Mouse (Mus musculus): ENCODE results near the gene Cd207. TPM values are rescaled to one million over a fixed set of nuclear protein-coding genes. Genes with fewer than 3 reads are reported as not detected.
"Not testable (repeated sequence)": the region's sequence is repeated elsewhere in the genome, so short reads cannot be mapped to it uniquely, and the experiment has no call there.

Gene Cd207
- polyA plus RNA-seq, 1 experiment from 2014 or later = not detected

DNA sequence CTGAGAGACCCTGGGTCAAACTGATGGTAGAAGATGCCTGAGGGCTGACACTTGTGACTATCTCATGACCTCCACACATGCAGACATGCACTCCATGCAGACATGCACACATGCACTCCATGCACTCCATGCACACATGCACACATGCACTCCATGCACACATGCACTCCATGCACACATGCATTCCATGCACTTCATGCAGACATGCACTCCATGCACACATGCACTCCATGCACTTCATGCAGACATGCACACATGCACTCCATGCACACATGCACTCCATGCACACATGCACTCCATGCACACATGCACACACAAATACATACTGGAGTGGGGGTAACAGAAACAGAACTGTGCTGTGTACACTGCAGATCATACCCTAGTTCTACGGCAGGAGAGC is 42.3 kb downstream of the Cd207 start:
- no peak overlapping the region for H3K4me2 ChIP-seq (ENCODE audit: low read depth, low read length, severe bottlenecking)
- no peaks in the 10 kb centered on the region for H3K4me1 ChIP-seq (replicated peaks; ENCODE audit: control insufficient read depth, insufficient read depth, low read length)
- DNase-seq (ENCODE audit: low spot score) = no peak
- ATAC-seq (replicated peaks; ENCODE audit: low FRiP score) = no peak
- no peak overlapping the region for H3K4me3 ChIP-seq (ENCODE audit: low read depth, low read length)
- H3K36me3 ChIP-seq (ENCODE audit: control insufficient read depth, insufficient read depth, low read length) = no peaks in the 10 kb centered on the region
- no peaks in the 10 kb centered on the region for H3K9me3 ChIP-seq (ENCODE audit: control insufficient read depth, low read length)
- 89% methylated on average over 1 of the region's 1 CpGs for WGBS
- no peak overlapping the region for H3K27ac ChIP-seq (ENCODE audit: low read depth, low read length)
- H3K9ac ChIP-seq (ENCODE audit: low read length) = no peak overlapping the region
- H3K27me3 ChIP-seq (ENCODE audit: control insufficient read depth, insufficient read depth, low read length) = no peaks in the 10 kb centered on the region

DNA sequence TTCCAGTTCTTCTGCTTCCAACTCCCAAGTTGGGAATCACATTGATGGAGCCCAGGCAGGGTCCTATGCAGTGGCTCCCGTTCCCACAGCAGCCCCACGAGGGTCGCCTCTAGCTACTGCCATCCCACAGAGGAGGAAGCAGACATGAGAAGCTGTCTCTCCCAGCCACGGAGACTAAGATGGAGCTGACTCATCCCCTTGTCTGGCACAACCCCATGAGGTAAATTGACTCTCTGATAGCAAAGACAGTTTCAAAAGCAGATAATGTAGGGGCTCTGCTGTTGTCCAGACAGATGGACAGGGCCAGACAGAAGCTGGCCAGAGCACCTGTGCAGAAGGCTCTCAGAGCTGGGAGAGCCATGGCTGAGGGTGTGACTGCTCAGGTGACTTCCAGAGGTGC is 43.0 kb downstream of the Cd207 start:
- H3K9me3 ChIP-seq (ENCODE audit: control insufficient read depth, low read length) = not testable (repeated sequence)
- WGBS = 76% methylated on average over 4 of the region's 4 CpGs

DNA sequence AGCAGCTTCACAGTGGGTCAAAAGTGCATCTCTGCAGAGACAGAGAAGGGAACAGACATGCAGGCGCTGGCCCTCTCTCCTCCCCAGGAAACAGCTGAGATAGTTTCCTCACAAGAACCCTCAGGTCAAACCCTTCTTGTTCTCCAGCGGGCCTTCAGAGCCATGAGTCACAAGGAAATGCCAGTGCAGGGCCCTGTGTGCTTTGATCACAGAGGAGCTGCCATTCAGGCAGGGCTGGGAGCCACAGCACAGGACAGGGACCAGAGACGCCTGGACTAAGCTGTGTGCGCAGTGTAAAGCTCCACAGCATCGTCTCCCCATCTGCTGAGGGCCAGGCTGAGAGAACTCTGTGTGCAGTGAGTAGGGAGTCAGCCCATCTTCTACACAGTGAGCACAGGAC is 43.6 kb downstream of the Cd207 start:
- DNase-seq (ENCODE audit: low spot score); H3K4me3 ChIP-seq (ENCODE audit: low read depth, low read length); H3K4me1 ChIP-seq (replicated peaks; ENCODE audit: control insufficient read depth, insufficient read depth, low read length); H3K9me3 ChIP-seq (ENCODE audit: control insufficient read depth, low read length); H3K9ac ChIP-seq (ENCODE audit: low read length); H3K27ac ChIP-seq (ENCODE audit: low read depth, low read length); H3K36me3 ChIP-seq (ENCODE audit: control insufficient read depth, insufficient read depth, low read length); H3K4me2 ChIP-seq (ENCODE audit: low read depth, low read length, severe bottlenecking); ATAC-seq (replicated peaks; ENCODE audit: low FRiP score); H3K27me3 ChIP-seq (ENCODE audit: control insufficient read depth, insufficient read depth, low read length): not testable (repeated sequence)
- 68% methylated on average over 5 of the region's 5 CpGs for WGBS

More for the DNA sequence above, 43.0 kb downstream of the Cd207 start:
- H3K27me3 ChIP-seq (ENCODE audit: control insufficient read depth, insufficient read depth, low read length); H3K36me3 ChIP-seq (ENCODE audit: control insufficient read depth, insufficient read depth, low read length); DNase-seq (ENCODE audit: low spot score); H3K4me3 ChIP-seq (ENCODE audit: low read depth, low read length); H3K4me1 ChIP-seq (replicated peaks; ENCODE audit: control insufficient read depth, insufficient read depth, low read length); H3K27ac ChIP-seq (ENCODE audit: low read depth, low read length); ATAC-seq (replicated peaks; ENCODE audit: low FRiP score); H3K4me2 ChIP-seq (ENCODE audit: low read depth, low read length, severe bottlenecking); H3K9ac ChIP-seq (ENCODE audit: low read length): not testable (repeated sequence)

DNA sequence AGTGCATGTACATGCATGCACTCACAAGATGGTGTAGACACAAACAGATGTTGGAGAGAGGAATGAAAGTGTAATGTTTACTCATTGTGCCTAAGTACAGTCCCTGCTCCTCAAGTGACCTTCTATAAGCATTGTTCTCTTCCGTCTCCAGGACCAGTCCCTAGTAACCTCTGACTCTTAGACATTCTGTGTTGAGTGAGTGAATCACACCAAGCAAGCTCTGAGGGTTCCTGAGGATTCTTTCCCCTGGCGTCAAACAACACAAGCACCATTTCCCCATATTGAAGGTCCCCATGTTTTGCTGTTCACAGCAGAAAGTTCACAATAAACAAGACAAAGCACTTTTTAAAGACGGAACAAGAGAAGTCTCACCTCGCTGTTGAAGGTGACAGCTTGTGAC is 45.8 kb downstream of the Cd207 start:
- Histone ChIP-seq H3K27ac (ENCODE audit: low read depth, low read length) (no peak overlapping the region), H3K27me3 (ENCODE audit: control insufficient read depth, insufficient read depth, low read length) (no peaks in the 10 kb centered on the region), H3K36me3 (ENCODE audit: control insufficient read depth, insufficient read depth, low read length) (no peaks in the 10 kb centered on the region), H3K4me2 (ENCODE audit: low read depth, low read length, severe bottlenecking) (no peak overlapping the region), H3K9ac (ENCODE audit: low read length) (no peak overlapping the region), H3K9me3 (ENCODE audit: control insufficient read depth, low read length) (no peaks in the 10 kb centered on the region), H3K4me1 (replicated peaks; ENCODE audit: control insufficient read depth, insufficient read depth, low read length) (no peaks in the 10 kb centered on the region), H3K4me3 (ENCODE audit: low read depth, low read length) (no peak overlapping the region)
- no peak for ATAC-seq (replicated peaks; ENCODE audit: low FRiP score)
- no peak for DNase-seq (ENCODE audit: low spot score)
- 86% methylated on average over 4 of the region's 4 CpGs for WGBS

- Histone ChIP-seq H3K9me3 (ENCODE audit: control insufficient read depth, low read length) (no peaks in the 10 kb centered on the region), H3K27ac (ENCODE audit: low read depth, low read length) (no peak overlapping the region), H3K9ac (ENCODE audit: low read length) (no peak overlapping the region), H3K36me3 (ENCODE audit: control insufficient read depth, insufficient read depth, low read length) (no peaks in the 10 kb centered on the region), H3K4me1 (replicated peaks; ENCODE audit: control insufficient read depth, insufficient read depth, low read length) (no peaks in the 10 kb centered on the region), H3K27me3 (ENCODE audit: control insufficient read depth, insufficient read depth, low read length) (no peaks in the 10 kb centered on the region), H3K4me3 (ENCODE audit: low read depth, low read length) (no peak overlapping the region), H3K4me2 (ENCODE audit: low read depth, low read length, severe bottlenecking) (no peak overlapping the region)
- 65% methylated on average over 17 of the region's 17 CpGs for WGBS
- DNase-seq (ENCODE audit: low spot score) (no peak), ATAC-seq (replicated peaks; ENCODE audit: low FRiP score) (no peak)
Observed at GRCm38 (mm10) chr6:83626781-83627180, 50.9 kb downstream of the Cd207 start.

Other genes starting within 250 kb of the Cd207 start
- 49.9 and 56.0 TPM in 2 replicates for gene Tet3, start 218.8 kb downstream of the Cd207 start, polyA plus RNA-seq (2014; fragmentation: Nextera tagmentation; extraction: Ambion mirVana)
- 57.9 and 60.6 TPM in 2 replicates for gene Dguok, start 170.9 kb downstream of the Cd207 start, polyA plus RNA-seq (2014; fragmentation: Nextera tagmentation; extraction: Ambion mirVana)
- gene Actg2, start 141.6 kb downstream of the Cd207 start, polyA plus RNA-seq (2014; fragmentation: Nextera tagmentation; extraction: Ambion mirVana) = 2.3 and 3.1 TPM in 2 replicates
- 20.5 and 21.6 TPM in 2 replicates for gene Stambp, start 105.1 kb downstream of the Cd207 start, polyA plus RNA-seq (2014; fragmentation: Nextera tagmentation; extraction: Ambion mirVana)
- gene Clec4f, start 21.7 kb downstream of the Cd207 start, polyA plus RNA-seq (2014; fragmentation: Nextera tagmentation; extraction: Ambion mirVana) = not detected in 2 replicates
- gene Vax2, start 33.4 kb upstream of the Cd207 start, polyA plus RNA-seq (2014; fragmentation: Nextera tagmentation; extraction: Ambion mirVana) = 0.21 and 0.60 TPM in 2 replicates
- gene Atp6v1b1, start 65.1 kb upstream of the Cd207 start, polyA plus RNA-seq (2014; fragmentation: Nextera tagmentation; extraction: Ambion mirVana) = not detected in 2 replicates
- 0.25 TPM in 1 of 2 replicates, not detected in the other for gene Ankrd53, start 84.8 kb upstream of the Cd207 start, polyA plus RNA-seq (2014; fragmentation: Nextera tagmentation; extraction: Ambion mirVana)
- 61.1 and 68.0 TPM in 2 replicates for gene Tex261, start 98.0 kb upstream of the Cd207 start, polyA plus RNA-seq (2014; fragmentation: Nextera tagmentation; extraction: Ambion mirVana)
- gene Nagk, start 117.1 kb upstream of the Cd207 start, polyA plus RNA-seq (2014; fragmentation: Nextera tagmentation; extraction: Ambion mirVana) = 36.0 and 37.4 TPM in 2 replicates
- 24.8 and 27.5 TPM in 2 replicates for gene Paip2b, start 153.9 kb upstream of the Cd207 start, polyA plus RNA-seq (2014; fragmentation: Nextera tagmentation; extraction: Ambion mirVana)
- gene Zfp638, start 189.3 kb upstream of the Cd207 start, polyA plus RNA-seq (2014; fragmentation: Nextera tagmentation; extraction: Ambion mirVana) = 97.5 and 108 TPM in 2 replicates

All from forebrain, embryonic 11.5 days (tissue).